Mouse (Mus musculus) heart, adult 2 months (tissue): ENCODE data around the gene Hrh2. TPM values are rescaled to one million over a fixed set of nuclear protein-coding genes. Genes with fewer than 3 reads are reported as not detected.

Source experiments
- DNase-seq, 2 experiments: peaks; one replicate each; pipeline ENCODE4 v3.0.0; 2021
- H3K27ac ChIP-seq: fragments of 200-600 bp; 2 replicates; pipeline ENCODE4 v1.8.1; 2022
- H3K27me3 ChIP-seq: fragments of 200-500 bp; 2 replicates; pipeline ENCODE4 v1.6.1; 2012; ENCODE audit warnings: mild to moderate bottlenecking, low read length, inconsistent platforms, mixed read lengths; ENCODE audit not compliant: control insufficient read depth, insufficient read depth
- H3K36me3 ChIP-seq: fragments of 200-500 bp; 2 replicates; pipeline ENCODE4 v1.6.1; 2012; ENCODE audit warnings: low read length, inconsistent platforms; ENCODE audit not compliant: control insufficient read depth, insufficient read depth
- H3K4me1 ChIP-seq: fragments of 200-500 bp; 2 replicates; pipeline ENCODE4 v1.6.1; 2011; ENCODE audit warnings: low read length; ENCODE audit not compliant: control insufficient read depth, insufficient read depth
- H3K4me3 ChIP-seq: fragments of 200-600 bp; 2 replicates; pipeline ENCODE4 v1.8.1; 2022
- H3K79me2 ChIP-seq: fragments of 200-500 bp; replicated peaks from 2 replicates; pipeline ENCODE4 v1.6.1; 2012; ENCODE audit warnings: mild to moderate bottlenecking, inconsistent platforms, low read length, moderate library complexity, mixed read lengths; ENCODE audit not compliant: control insufficient read depth, insufficient read depth
- H3K9ac ChIP-seq: fragments of 200-500 bp; 2 replicates; pipeline ENCODE4 v1.6.1; 2012; ENCODE audit warnings: low read depth, mild to moderate bottlenecking, control low read depth, inconsistent platforms, low read length, mixed read lengths
- CTCF ChIP-seq: fragments of 200-600 bp; IDR thresholded peaks from 2 replicates; pipeline ENCODE4 v1.8.1; 2022; ENCODE audit warnings: antibody characterized with exemption, mild to moderate bottlenecking, moderate library complexity
- EP300 ChIP-seq: fragments of 200-500 bp; IDR thresholded peaks from 2 replicates; pipeline ENCODE4 v1.6.1; 2011; ENCODE audit warnings: low read depth, low read length, control low read depth; ENCODE audit not compliant: insufficient read depth
- POLR2A ChIP-seq: fragments of 200-500 bp; IDR thresholded peaks from 2 replicates; pipeline ENCODE4 v1.6.1; 2011; ENCODE audit warnings: mild to moderate bottlenecking, low read depth, low read length, control low read depth; ENCODE audit not compliant: insufficient read depth
- WGBS: fragments of 180-500 bp; shearing (Covaris S2); methylation state at CpG from one replicate; pipeline ENCODE4 v1.1.7; 2018; 5-methylcytosine and 5-hydroxymethylcytosine counted together
- intact Hi-C: fragments of 180-260 bp; cut with DNase I; formaldehyde crosslinking; loops from one replicate; pipeline ENCODE4 v1.15.1; 2025
- polyA plus RNA-seq: library from polyadenylated mRNA; depleted of rRNA; stranded (reverse); fragments of >200 nt; gene quantifications from 2 replicates; pipeline ENCODE4 v1.2.3, GENCODE M21; 2012
- total RNA-seq, 2 experiments: library from RNA; stranded (reverse); gene quantifications; 2 replicates each; pipeline ENCODE4 v1.2.3; 2021

Gene Hrh2
- total and polyA plus RNA-seq, 3 experiments, result 0.23 to 0.68 (median 0.34) TPM

- H3K36me3 ChIP-seq, result no peaks in the 10 kb centered on the region
- no peaks in the 10 kb centered on the region for H3K79me2 ChIP-seq
- no peak overlapping the region for H3K27ac ChIP-seq
- H3K9ac ChIP-seq, result no peak overlapping the region
- TF ChIP-seq EP300, result no peak
- no peak for TF ChIP-seq POLR2A
- TF ChIP-seq CTCF, result no peak
- 50% methylated on average over 10 of the region's 10 CpGs for WGBS
- no peaks in the 10 kb centered on the region for H3K27me3 ChIP-seq
- H3K4me3 ChIP-seq, result no peak overlapping the region
- no peaks in the 10 kb centered on the region for H3K4me1 ChIP-seq
- intact Hi-C loops, result no loop called here
- no peak for DNase-seq
Measured at GRCm38 (mm10) chr13:54211528-54212488, 19.9 kb downstream of the Hrh2 start.

- no peaks in the 10 kb centered on the region for H3K36me3 ChIP-seq
- no peak overlapping the region for H3K4me3 ChIP-seq
- WGBS, result 73% methylated on average over 5 of the region's 5 CpGs
- H3K79me2 ChIP-seq, result no peaks in the 10 kb centered on the region
- H3K9ac ChIP-seq, result no peak overlapping the region
- intact Hi-C loops, result no loop called here
- no peaks in the 10 kb centered on the region for H3K27me3 ChIP-seq
- no peak for TF ChIP-seq POLR2A
- TF ChIP-seq CTCF, result no peak
- TF ChIP-seq EP300, result no peak
- H3K27ac ChIP-seq, result no peak overlapping the region
- no peak for DNase-seq
- H3K4me1 ChIP-seq, result no peaks in the 10 kb centered on the region
Measured at GRCm38 (mm10) chr13:54212516-54212915, 20.6 kb downstream of the Hrh2 start.

GRCm38 (mm10) chr13:54215266-54215665, 23.3 kb downstream of the Hrh2 start:
- no peaks in the 10 kb centered on the region for H3K79me2 ChIP-seq
- DNase-seq, result no peak
- H3K4me3 ChIP-seq, result no peak overlapping the region
- H3K4me1 ChIP-seq, result no peaks in the 10 kb centered on the region
- intact Hi-C loops, result no loop called here
- WGBS, result 63% methylated on average over 5 of the region's 5 CpGs
- no peak overlapping the region for H3K9ac ChIP-seq
- H3K27ac ChIP-seq, result no peak overlapping the region
- TF ChIP-seq POLR2A (no peak), CTCF (no peak), EP300 (no peak)
- no peaks in the 10 kb centered on the region for H3K27me3 ChIP-seq
- H3K36me3 ChIP-seq, result no peaks in the 10 kb centered on the region

GRCm38 (mm10) chr13:54215777-54216316, 23.9 kb downstream of the Hrh2 start:
- 61% methylated on average over 7 of the region's 7 CpGs for WGBS
- no peaks in the 10 kb centered on the region for H3K4me1 ChIP-seq
- H3K27ac ChIP-seq, result no peak overlapping the region
- no peaks in the 10 kb centered on the region for H3K79me2 ChIP-seq
- no peaks in the 10 kb centered on the region for H3K36me3 ChIP-seq
- DNase-seq, result no peak
- TF ChIP-seq CTCF (no peak), POLR2A (no peak), EP300 (no peak)
- H3K27me3 ChIP-seq, result no peaks in the 10 kb centered on the region
- intact Hi-C loops, result no loop called here
- no peak overlapping the region for H3K9ac ChIP-seq
- H3K4me3 ChIP-seq, result no peak overlapping the region

GRCm38 (mm10) chr13:54218341-54218740, 26.4 kb downstream of the Hrh2 start:
- Histone ChIP-seq H3K36me3 (no peaks in the 10 kb centered on the region), H3K79me2 (no peaks in the 10 kb centered on the region), H3K27ac (no peak overlapping the region), H3K4me1 (peaks cover 1% of the 10 kb centered on the region), H3K27me3 (no peaks in the 10 kb centered on the region), H3K9ac (no peak overlapping the region), H3K4me3 (no peak overlapping the region)
- no peak for TF ChIP-seq POLR2A
- TF ChIP-seq CTCF, result no peak
- no peak for TF ChIP-seq EP300
- DNase-seq, result peak in 1 of 2 experiments; percentile 40
- intact Hi-C loops, result no loop called here
- WGBS, result 73% methylated on average over 1 of the region's 1 CpGs

GRCm38 (mm10) chr13:54221631-54222179, 29.8 kb downstream of the Hrh2 start:
- TF ChIP-seq CTCF, result no peak
- TF ChIP-seq POLR2A, result no peak
- TF ChIP-seq EP300, result no peak
- Histone ChIP-seq H3K9ac (no peak overlapping the region), H3K27ac (no peak overlapping the region), H3K4me1 (peaks cover 1% of the 10 kb centered on the region), H3K36me3 (no peaks in the 10 kb centered on the region), H3K79me2 (no peaks in the 10 kb centered on the region), H3K27me3 (no peaks in the 10 kb centered on the region), H3K4me3 (no peak overlapping the region)
- intact Hi-C loops, result loop anchor here (10.0 kb wide), 1 partner anchor 447 kb away; no protein-coding TSS in a partner anchor
- 65% methylated on average over 4 of the region's 4 CpGs for WGBS
- no peak for DNase-seq
